Mouse (Mus musculus) CH12.LX (cell line): ENCODE results near the gene Lim2. TPM values are rescaled to one million over a fixed set of nuclear protein-coding genes. Genes with fewer than 3 reads are reported as not detected.

Source experiments
- DNase-seq: peaks from one replicate; pipeline ENCODE4 v3.0.0-alpha.2; 2013; ENCODE audit errors: extremely low read depth
- H3K27ac ChIP-seq: 2 replicates; pipeline ENCODE4 v1.5.1; 2012; ENCODE audit warnings: low read depth, mild to moderate bottlenecking, control low read depth, moderate library complexity; ENCODE audit not compliant: insufficient read depth
- H3K27me3 ChIP-seq: replicated peaks from 2 replicates; pipeline ENCODE3; 2012; ENCODE audit warnings: inconsistent platforms
- H3K36me3 ChIP-seq, 2 experiments: replicated peaks in 1 of 2; 2 replicates each; pipeline versions ENCODE3 to v1.6.1; 2012; ENCODE audit warnings: inconsistent platforms in 1 of 2, low read length in 1 of 2, mild to moderate bottlenecking in 1 of 2, mixed read lengths in 1 of 2, moderate library complexity in 1 of 2; ENCODE audit not compliant: control insufficient read depth in 1 of 2, insufficient read depth in 1 of 2
- H3K4me1 ChIP-seq, 2 experiments: 2 replicates each; pipeline ENCODE4 v1.6.1; 2012; ENCODE audit warnings: inconsistent platforms in 1 of 2, moderate library complexity in 1 of 2; ENCODE audit not compliant: insufficient read depth in 2 of 2, control insufficient read depth in 1 of 2
- H3K4me2 ChIP-seq: 2 replicates; pipeline ENCODE4 v1.6.1; 2012; ENCODE audit warnings: low read depth, mild to moderate bottlenecking, control low read depth; ENCODE audit not compliant: poor library complexity, insufficient read depth, severe bottlenecking
- H3K4me3 ChIP-seq, 3 experiments: fragments of 150-350 bp in 1 of 3; sonication (generic) in 1 of 3; replicated peaks in 1 of 3; 2 replicates each; pipeline versions ENCODE3 to v1.5.1; 2011 to 2012; ENCODE audit warnings: low read depth in 2 of 3, low read length in 2 of 3, mild to moderate bottlenecking in 2 of 3, moderate library complexity in 2 of 3, control low read depth in 1 of 3, improper control_type of control experiment in 1 of 3, inconsistent platforms in 1 of 3, mixed read lengths in 1 of 3; ENCODE audit not compliant: poor library complexity in 1 of 3
- H3K79me2 ChIP-seq: replicated peaks from 2 replicates; pipeline ENCODE4 v1.6.1; 2012; ENCODE audit warnings: mild to moderate bottlenecking, moderate library complexity; ENCODE audit not compliant: control insufficient read depth, poor library complexity, insufficient read depth, severe bottlenecking; ENCODE audit errors: extremely low read depth
- H3K9ac ChIP-seq: 2 replicates; pipeline ENCODE4 v1.6.1; 2012; ENCODE audit warnings: low read depth, mild to moderate bottlenecking, control low read depth, moderate library complexity; ENCODE audit not compliant: insufficient read depth
- H3K9me3 ChIP-seq: replicated peaks from 2 replicates; pipeline ENCODE3; 2012; ENCODE audit warnings: low read length, inconsistent platforms, mixed read lengths
- CHD1 ChIP-seq: IDR thresholded peaks from 2 replicates; pipeline ENCODE4 v1.6.1; 2012; ENCODE audit warnings: low read depth, low read length, improper control_type of control experiment, inconsistent platforms
- CHD2 ChIP-seq: IDR thresholded peaks from 2 replicates; pipeline ENCODE4 v1.6.1; 2011; ENCODE audit warnings: low read length, improper control_type of control experiment
- E2F4 ChIP-seq: IDR thresholded peaks from 2 replicates; pipeline ENCODE4 v1.6.1; 2011; ENCODE audit warnings: low read depth, low read length, improper control_type of control experiment; ENCODE audit not compliant: insufficient replicate concordance
- ELF1 ChIP-seq: IDR thresholded peaks from 2 replicates; pipeline ENCODE4 v1.6.1; 2014; ENCODE audit warnings: low read depth, mild to moderate bottlenecking, inconsistent platforms, low read length, improper control_type of control experiment
- EP300 ChIP-seq: IDR thresholded peaks from 2 replicates; pipeline ENCODE4 v1.6.1; 2011; ENCODE audit warnings: low read length, improper control_type of control experiment
- IRF4 ChIP-seq: IDR thresholded peaks from 2 replicates; pipeline ENCODE4 v1.6.1; 2014; ENCODE audit warnings: low read depth, mild to moderate bottlenecking, inconsistent platforms, low read length, improper control_type of control experiment
- JUN ChIP-seq: IDR thresholded peaks from 2 replicates; pipeline ENCODE4 v1.6.1; 2011; ENCODE audit warnings: low read depth, mild to moderate bottlenecking, low read length, improper control_type of control experiment, moderate library complexity; ENCODE audit not compliant: insufficient read depth
- MAZ ChIP-seq: IDR thresholded peaks from 2 replicates; pipeline ENCODE4 v1.6.1; 2012; ENCODE audit warnings: low read depth, mild to moderate bottlenecking, inconsistent platforms, low read length, improper control_type of control experiment, moderate library complexity
- MEF2A ChIP-seq: IDR thresholded peaks from 2 replicates; pipeline ENCODE4 v1.6.1; 2014; ENCODE audit warnings: low read depth, mild to moderate bottlenecking, inconsistent platforms, low read length, improper control_type of control experiment, borderline replicate concordance
- MYC ChIP-seq: IDR thresholded peaks from 2 replicates; pipeline ENCODE4 v1.6.1; 2011; ENCODE audit warnings: low read depth, mild to moderate bottlenecking, improper control_type of control experiment, low read length
- NELFE ChIP-seq: IDR thresholded peaks from 2 replicates; pipeline ENCODE4 v1.6.1; 2011; ENCODE audit warnings: low read depth, low read length, improper control_type of control experiment
- NRF1 ChIP-seq: IDR thresholded peaks from 2 replicates; pipeline ENCODE4 v1.6.1; 2014; ENCODE audit warnings: low read depth, mild to moderate bottlenecking, inconsistent platforms, low read length, improper control_type of control experiment, moderate library complexity
- RAD21 ChIP-seq: IDR thresholded peaks from 2 replicates; pipeline ENCODE4 v1.6.1; 2011; ENCODE audit warnings: low read depth, mild to moderate bottlenecking, low read length, improper control_type of control experiment, moderate library complexity
- RCOR1 ChIP-seq: conservative IDR thresholded peaks from 2 replicates; pipeline ENCODE4 v1.6.1; 2012; ENCODE audit warnings: low read depth, mild to moderate bottlenecking, inconsistent platforms, low read length, improper control_type of control experiment
- SMC3 ChIP-seq: IDR thresholded peaks from 2 replicates; pipeline ENCODE4 v1.6.1; 2011; ENCODE audit warnings: low read depth, low read length, improper control_type of control experiment
- TBP ChIP-seq: conservative IDR thresholded peaks from 2 replicates; pipeline ENCODE4 v1.6.1; 2011; ENCODE audit warnings: low read depth, low read length, improper control_type of control experiment
- TCF12 ChIP-seq: IDR thresholded peaks from 2 replicates; pipeline ENCODE4 v1.6.1; 2014; ENCODE audit warnings: low read depth, mild to moderate bottlenecking, inconsistent platforms, low read length, improper control_type of control experiment
- UBTF ChIP-seq: IDR thresholded peaks from 2 replicates; pipeline ENCODE4 v1.6.1; 2012; ENCODE audit warnings: low read depth, mild to moderate bottlenecking, inconsistent platforms, low read length, improper control_type of control experiment, moderate library complexity
- USF1 ChIP-seq: IDR thresholded peaks from 2 replicates; pipeline ENCODE4 v1.6.1; 2014; ENCODE audit warnings: low read depth, mild to moderate bottlenecking, inconsistent platforms, low read length, improper control_type of control experiment
- USF2 ChIP-seq: conservative IDR thresholded peaks from 2 replicates; pipeline ENCODE4 v1.6.1; 2011; ENCODE audit warnings: low read depth, low read length, improper control_type of control experiment
- ZNF384 ChIP-seq: IDR thresholded peaks from 2 replicates; pipeline ENCODE4 v1.6.1; 2012; ENCODE audit warnings: low read depth, low read length, improper control_type of control experiment, inconsistent platforms
- dilution Hi-C: fragments of 300-500 bp; cut with MboI; formaldehyde crosslinking; loops from 2 replicates; pipeline ENCODE4 v1.14.3; 2020; ENCODE audit warnings: low sequenced_read_pairs; ENCODE audit not compliant: extremely low pct_unique_long_range_greater_than_20kb, extremely low pct_ligation_motif_present
- in situ Hi-C: fragments of 300-500 bp; cut with MboI; formaldehyde crosslinking; loops from 3 replicates; pipeline ENCODE4 v1.14.3; 2019; ENCODE audit warnings: low sequenced_read_pairs, low pct_ligation_motif_present, low pct_unique_long_range_greater_than_20kb, mixed read lengths
- polyA plus RNA-seq: library from polyadenylated mRNA; unstranded; fragments of >175 nt; gene quantifications from 2 replicates; pipeline ENCODE4 v1.2.1, GENCODE M21; 2012; ENCODE audit warnings: low read depth; ENCODE audit not compliant: insufficient read length
- total RNA-seq, 2 experiments: library from RNA; depleted of rRNA; stranded (reverse); fragments of 300-350 nt in 1 of 2; fragments of >200 nt in 1 of 2; gene quantifications; 2 replicates each; pipeline ENCODE4 v1.2.3; 2012 to 2014

Gene Lim2
- total and polyA plus RNA-seq, 3 experiments = 0.10 TPM; not detected in 2

DNA sequence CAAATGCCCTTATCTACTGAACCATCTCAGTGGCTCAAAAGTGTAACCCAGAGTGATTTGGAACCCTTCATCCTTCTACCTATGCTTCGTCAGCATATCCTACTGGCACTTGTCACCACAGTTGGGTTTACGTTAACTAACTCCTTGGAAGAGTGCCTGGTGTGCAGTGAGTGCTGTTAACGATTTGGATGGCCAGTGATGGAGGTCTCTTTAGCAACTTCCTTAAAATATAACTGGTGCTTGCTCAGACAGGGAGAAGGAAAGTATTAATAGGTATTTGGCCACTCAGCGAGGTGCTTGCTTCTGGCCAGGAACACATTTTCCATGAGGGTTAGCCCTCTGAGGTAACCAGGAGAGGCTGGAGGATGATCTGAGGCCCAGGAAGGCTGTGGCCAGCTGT lies 20.3 kb downstream of the Lim2 start:
- H3K4me2 ChIP-seq = no peak overlapping the region
- peaks cover 6 to 39% of the 10 kb centered on the region in 2 experiments for H3K36me3 ChIP-seq
- H3K27ac ChIP-seq = no peak overlapping the region
- H3K79me2 ChIP-seq = no peaks in the 10 kb centered on the region; the same call in 1 of the 2 replicates
- no peak overlapping the region for H3K9ac ChIP-seq
- no peak for DNase-seq
- H3K9me3 ChIP-seq = no peaks in the 10 kb centered on the region
- H3K27me3 ChIP-seq = no peaks in the 10 kb centered on the region
- in situ Hi-C loops = no loop called here
- TF ChIP-seq MAZ = no peak
- no peak for TF ChIP-seq CHD2
- TF ChIP-seq TBP = no peak
- no peak for TF ChIP-seq JUN
- TF ChIP-seq USF2 = no peak
- no peak for TF ChIP-seq MYC
- no peak for TF ChIP-seq SMC3
- TF ChIP-seq RCOR1 = no peak
- TF ChIP-seq E2F4 = no peak
- no peak for TF ChIP-seq ELF1
- TF ChIP-seq USF1 = no peak
- TF ChIP-seq IRF4 = no peak
- no peak for TF ChIP-seq CHD1
- TF ChIP-seq NELFE = no peak
- H3K4me3 ChIP-seq = no peak overlapping the region
- dilution Hi-C loops = no loop called here
- H3K4me1 ChIP-seq = peaks cover 22 to 65% of the 10 kb centered on the region in 2 experiments

DNA sequence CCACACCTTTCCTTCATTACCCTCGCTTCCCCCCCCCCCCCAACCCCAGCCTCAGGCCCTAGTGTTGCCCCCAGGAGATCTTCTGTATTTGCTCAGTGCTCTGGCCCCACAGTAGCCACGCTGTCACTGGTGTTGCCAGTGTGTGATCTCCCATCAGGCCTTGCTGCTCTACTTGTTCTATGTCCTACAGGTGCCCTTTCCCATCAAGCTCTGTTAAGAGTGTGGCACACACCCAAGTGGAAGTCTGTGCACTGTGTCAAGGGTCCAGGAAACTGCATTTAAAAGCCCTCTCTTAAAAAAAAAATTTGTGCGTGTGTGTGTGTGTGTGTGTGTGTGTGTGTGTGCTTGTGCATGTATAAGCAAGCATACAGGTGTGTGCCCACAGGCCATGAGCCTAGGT lies 20.8 kb downstream of the Lim2 start:
- in situ Hi-C loops (no loop called here), dilution Hi-C loops (no loop called here)
- no peak for TF ChIP-seq TBP
- TF ChIP-seq SMC3 = no peak
- no peak for TF ChIP-seq CHD1
- no peak for TF ChIP-seq NELFE
- no peak for TF ChIP-seq RAD21
- no peak for TF ChIP-seq MEF2A
- TF ChIP-seq MAZ = no peak
- TF ChIP-seq EP300 = no peak
- no peak for TF ChIP-seq TCF12
- TF ChIP-seq UBTF = no peak
- TF ChIP-seq NRF1 = no peak
- no peak for TF ChIP-seq ZNF384
- no peak for TF ChIP-seq USF1
- no peak for DNase-seq
- H3K4me1 ChIP-seq = peaks cover 20 to 61% of the 10 kb centered on the region in 2 experiments
- no peaks in the 10 kb centered on the region; the same call in 1 of the 2 replicates for H3K79me2 ChIP-seq
- H3K27me3 ChIP-seq = no peaks in the 10 kb centered on the region
- H3K9ac ChIP-seq = no peak overlapping the region
- no peaks in the 10 kb centered on the region for H3K9me3 ChIP-seq
- peaks cover 11 to 44% of the 10 kb centered on the region in 2 experiments for H3K36me3 ChIP-seq
- H3K4me3 ChIP-seq = no peak overlapping the region
- H3K27ac ChIP-seq = no peak overlapping the region
- no peak overlapping the region for H3K4me2 ChIP-seq
